Mouse (Mus musculus) T-helper 2 cell (primary cell): ENCODE results near the gene 3110021N24Rik.

Experiments used
- in situ Hi-C: fragments of 300-600 bp; cut with MboI, MseI; formaldehyde crosslinking; loops from one replicate; pipeline ENCODE4 v1.15.1; 2025; ENCODE audit warnings: high pct_unique_total_duplicates

3110021N24Rik gene

GRCm38 (mm10) chr4:108796701-108797100, 77.3 kb downstream of the 3110021N24Rik start:
- in situ Hi-C loops: no loop called here

- in situ Hi-C loops: no loop called here
Measured at GRCm38 (mm10) chr4:108798083-108798830, 78.8 kb downstream of the 3110021N24Rik start.

GRCm38 (mm10) chr4:108803535-108803934, 84.1 kb downstream of the 3110021N24Rik start:
- in situ Hi-C loops: no loop called here

- in situ Hi-C loops: no loop called here
Measured at GRCm38 (mm10) chr4:108811142-108811541, 91.7 kb downstream of the 3110021N24Rik start.

GRCm38 (mm10) chr4:108811550-108811949, 92.1 kb downstream of the 3110021N24Rik start:
- in situ Hi-C loops: no loop called here

- in situ Hi-C loops: no loop called here
Measured at GRCm38 (mm10) chr4:108825677-108826076, 106.2 kb downstream of the 3110021N24Rik start.

GRCm38 (mm10) chr4:108826096-108826495, 106.6 kb downstream of the 3110021N24Rik start:
- in situ Hi-C loops: no loop called here

- in situ Hi-C loops: no loop called here
Measured at GRCm38 (mm10) chr4:108826643-108827042, 107.2 kb downstream of the 3110021N24Rik start.

- in situ Hi-C loops: loop anchor here (10.0 kb wide), 1 partner anchor 946 kb away; the partner anchor contains the start of gene 0610037L13Rik
Measured at GRCm38 (mm10) chr4:108830698-108831097, 111.2 kb downstream of the 3110021N24Rik start.
